Mouse (Mus musculus): ENCODE data around the gene Nav2.

The Nav2 gene

DNA sequence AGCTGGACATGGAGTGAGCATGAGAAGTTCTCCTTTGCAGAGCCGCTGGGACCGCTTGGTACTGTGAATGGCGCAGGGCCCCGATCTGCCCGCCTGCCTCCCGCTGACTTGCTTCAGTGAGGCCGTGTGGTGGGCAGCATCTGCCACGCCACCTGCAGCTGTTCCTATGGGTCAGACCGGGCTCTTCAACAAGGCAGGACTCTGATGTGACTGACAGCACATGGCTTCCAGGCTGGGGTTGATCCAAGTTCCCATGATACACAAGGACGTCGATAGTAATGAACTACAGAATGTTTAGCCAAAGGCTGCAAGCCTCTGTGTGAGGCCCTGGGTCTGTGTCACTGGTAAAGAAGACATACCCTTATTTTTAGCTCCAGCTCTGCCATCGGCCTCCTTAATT is 507.2 kb downstream of the Nav2 start:
- DNase-seq, result no peak

GRCm38 (mm10) chr7:49418841-49419240 is 510.3 kb downstream of the Nav2 start:
- DNase-seq, result no peak

DNA sequence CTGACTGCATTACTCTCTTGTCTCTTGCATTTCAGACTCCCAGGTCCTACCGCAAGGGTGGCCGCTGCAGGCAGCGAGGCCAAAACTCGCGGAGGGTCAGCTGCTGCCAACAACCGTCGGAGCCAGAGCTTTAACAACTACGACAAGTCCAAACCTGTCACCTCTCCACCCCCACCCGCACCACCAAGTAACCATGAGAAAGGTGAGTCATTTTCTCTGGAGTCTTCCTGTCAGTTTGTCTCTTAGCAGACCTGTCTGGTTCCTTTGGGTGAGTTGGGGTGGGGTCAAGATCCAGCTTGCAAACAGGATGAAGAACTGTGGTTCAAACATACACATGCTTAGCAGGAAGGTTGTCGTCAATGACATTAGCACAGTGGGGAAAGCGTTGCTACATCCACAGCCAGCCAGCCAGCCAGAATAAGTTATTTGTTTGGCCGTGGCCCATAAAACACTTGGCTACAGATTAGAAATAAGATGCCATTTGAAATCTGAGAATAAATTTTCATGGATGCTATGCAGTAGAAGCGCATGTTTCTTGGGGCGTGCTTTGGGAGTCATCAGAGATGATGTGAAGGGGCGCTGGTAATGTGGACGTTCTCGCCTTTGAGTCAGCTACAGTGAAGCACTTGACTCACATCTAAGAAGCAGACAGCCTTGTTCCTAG is 511.8 kb downstream of the Nav2 start:
- DNase-seq, result no peak

- no peak for DNase-seq
Observed at GRCm38 (mm10) chr7:49421261-49421660, 512.7 kb downstream of the Nav2 start.

GRCm38 (mm10) chr7:49423943-49424342 is 515.4 kb downstream of the Nav2 start:
- DNase-seq, result no peak

DNA sequence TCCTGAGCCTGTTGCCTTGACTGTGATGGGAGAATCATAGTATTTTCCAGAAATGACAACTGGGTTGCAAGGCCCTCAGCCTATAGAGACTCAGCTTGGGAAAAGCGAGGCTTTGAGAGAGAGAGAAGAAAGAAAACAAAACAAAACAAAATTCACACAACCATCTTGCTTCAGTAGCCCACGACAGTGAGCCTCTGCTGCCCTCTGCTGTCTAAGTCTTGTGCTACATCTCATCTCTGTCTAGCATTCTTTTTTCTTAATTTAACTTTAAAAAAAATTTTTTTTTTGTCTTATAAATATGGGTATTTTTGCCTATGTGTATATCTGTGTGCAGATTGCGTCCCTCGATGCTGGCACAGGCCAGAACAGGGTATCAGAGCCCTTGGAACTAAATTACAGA is 517.5 kb downstream of the Nav2 start:
- peak; percentile 48 to 52 for DNase-seq

DNA sequence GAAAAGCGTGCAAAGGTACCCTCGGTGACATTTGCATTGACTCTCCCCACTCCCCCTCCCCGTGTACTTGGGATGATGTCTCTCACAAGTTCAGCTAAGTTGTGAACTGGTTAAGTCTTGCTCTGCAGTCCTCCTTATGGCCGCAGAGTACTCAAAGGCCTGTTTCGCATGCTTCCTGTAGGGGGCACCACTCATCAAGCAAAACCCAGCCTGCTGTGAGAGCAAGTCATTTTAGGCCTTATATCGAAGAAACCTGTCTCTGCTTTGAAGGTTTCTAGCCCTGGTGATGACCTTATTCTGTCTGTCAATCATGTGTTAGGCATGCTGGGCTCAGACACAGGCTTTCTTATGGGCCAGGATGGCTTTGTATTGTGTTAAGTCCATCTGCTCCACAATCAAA is 519.3 kb downstream of the Nav2 start:
- peak; percentile 14 to 18 for DNase-seq

- no peak for DNase-seq
Observed at GRCm38 (mm10) chr7:49428947-49429346, 520.4 kb downstream of the Nav2 start.

DNA sequence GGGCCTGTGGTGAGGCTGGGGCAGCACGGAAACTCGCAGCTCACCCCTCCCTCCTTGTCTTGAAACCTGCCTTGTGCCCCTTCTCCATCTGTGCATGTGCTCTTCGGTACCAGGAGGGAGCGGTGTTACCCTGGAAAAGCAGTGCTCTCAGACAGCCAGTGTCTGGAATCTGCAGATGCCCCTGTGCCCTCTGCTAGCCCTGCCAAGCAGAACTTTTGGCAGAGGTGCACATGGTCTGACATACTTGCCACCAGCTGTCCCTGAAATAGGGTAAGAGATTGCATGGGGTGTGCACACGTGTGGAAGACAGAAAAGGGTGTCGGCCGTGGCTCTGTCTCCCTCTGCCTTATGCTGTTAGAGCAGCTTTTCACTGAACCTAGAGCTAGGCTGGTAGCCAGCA is 522.3 kb downstream of the Nav2 start:
- DNase-seq, result no peak

GRCm38 (mm10) chr7:49433945-49434344 is 525.4 kb downstream of the Nav2 start:
- DNase-seq, result no peak

GRCm38 (mm10) chr7:49436492-49436891 is 528.0 kb downstream of the Nav2 start:
- no peak for DNase-seq

DNA sequence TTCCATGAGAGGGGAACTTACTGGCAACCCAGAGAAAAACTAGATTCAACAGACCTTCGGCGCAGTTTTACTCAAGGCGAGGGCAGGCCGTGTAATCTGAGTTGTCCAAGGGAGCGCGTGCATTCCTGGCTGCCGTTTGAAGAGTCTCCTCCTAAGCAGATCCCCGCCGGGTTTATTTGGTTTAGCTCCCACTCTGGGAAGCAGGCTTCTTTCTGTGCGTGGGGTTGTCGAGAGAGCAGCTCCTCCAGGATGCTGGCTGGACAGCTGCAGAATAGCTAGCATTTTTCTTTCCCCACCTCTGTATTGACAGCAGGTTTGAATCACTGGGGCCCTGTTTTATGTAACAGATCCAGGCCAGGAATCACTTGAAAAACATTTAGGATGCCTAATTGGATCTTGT is 529.4 kb downstream of the Nav2 start:
- DNase-seq, result no peak

DNA sequence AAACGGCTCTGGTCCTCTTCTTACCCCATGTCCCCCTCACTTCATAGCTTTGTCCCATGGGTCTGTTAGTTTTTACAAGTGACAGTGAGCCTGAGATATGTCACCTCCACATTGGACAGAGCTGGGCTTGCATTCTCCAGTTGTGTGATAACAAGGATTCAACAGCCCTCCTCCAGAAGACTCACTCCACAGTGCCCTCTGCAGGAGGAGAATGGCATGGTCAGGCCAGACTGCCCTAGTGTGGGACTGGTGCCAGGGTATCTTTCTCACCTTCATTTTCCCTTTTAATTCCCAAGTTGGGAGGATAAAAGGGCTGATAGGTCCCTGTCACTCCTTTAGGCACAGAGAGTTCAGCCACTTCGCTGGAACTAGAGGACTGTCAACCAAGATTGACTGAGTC is 530.6 kb downstream of the Nav2 start:
- peak; percentile 32 to 37 for DNase-seq

DNA sequence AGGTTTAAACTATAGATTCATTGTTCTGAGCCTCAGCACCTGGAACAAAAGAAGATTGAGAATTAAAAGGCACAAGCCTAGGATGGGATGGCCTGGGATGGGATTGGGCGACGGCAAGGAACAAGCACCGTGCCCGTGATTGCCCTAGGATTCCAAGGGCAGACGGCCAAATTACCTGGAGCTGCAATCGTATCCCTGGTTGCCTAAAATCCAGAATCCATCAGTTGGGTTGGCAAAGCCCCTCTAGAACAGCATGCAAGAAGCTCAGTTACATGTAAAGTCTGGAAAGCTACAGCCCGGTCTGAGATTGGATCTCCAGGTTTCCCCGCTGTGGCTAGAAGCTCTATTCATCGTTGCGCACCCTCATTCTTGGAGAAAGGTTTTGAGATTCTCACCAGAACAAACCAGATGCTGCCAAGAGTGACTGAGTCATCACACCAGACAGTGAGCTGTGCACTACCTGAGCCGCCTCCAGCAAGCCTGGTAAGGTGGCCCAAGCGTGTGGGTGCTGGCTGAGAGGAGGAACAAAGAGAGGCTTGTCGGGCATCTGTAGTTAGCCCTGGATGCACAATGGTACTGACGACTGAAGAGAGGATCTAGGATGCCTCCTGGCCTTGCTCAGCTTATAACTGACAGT is 531.9 kb downstream of the Nav2 start:
- no peak for DNase-seq

GRCm38 (mm10) chr7:49442174-49442573 is 533.7 kb downstream of the Nav2 start:
- DNase-seq, result no peak

GRCm38 (mm10) chr7:49448580-49448979 is 540.1 kb downstream of the Nav2 start:
- DNase-seq, result no peak

GRCm38 (mm10) chr7:49450261-49451141 is 542.0 kb downstream of the Nav2 start:
- no peak for DNase-seq

DNA sequence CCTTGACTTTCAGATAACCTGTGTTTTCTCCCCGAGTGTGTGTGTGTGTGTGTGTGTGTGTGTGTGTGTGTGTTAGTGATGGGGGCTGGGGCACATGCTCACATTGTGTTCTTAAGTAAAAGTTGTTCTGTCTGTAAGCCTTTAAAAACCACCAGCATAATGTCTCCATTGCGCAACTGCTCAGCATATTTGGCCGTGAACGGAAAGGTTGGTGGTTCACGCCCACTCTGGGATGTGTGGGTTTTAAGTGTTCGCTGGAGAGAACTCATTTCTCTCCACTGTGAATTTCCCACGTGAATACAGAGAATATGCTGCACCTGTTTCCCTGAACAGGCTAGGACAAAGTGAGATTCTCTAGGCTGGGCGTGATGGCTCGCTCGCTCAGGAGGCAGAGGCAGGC is 542.7 kb downstream of the Nav2 start:
- no peak for DNase-seq

DNA sequence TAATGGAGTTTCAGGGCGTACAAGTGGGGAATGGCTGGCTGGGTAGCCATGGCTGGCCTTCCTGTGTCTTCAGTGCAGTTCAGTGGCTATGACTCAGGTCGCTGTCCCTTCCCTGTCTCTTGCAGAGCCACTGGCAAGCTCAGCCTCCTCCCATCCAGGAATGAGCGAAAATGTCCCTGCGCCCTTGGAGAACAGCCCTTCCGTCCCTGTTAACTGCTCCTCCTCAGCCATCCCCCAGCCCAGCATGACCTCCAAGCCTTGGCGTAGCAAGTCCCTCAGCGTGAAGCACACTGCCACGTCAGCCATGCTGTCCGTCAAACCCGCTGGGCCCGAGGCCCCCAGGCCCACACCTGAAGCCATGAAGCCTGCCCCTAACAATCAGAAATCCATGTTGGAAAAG is 543.8 kb downstream of the Nav2 start:
- DNase-seq, result no peak

DNA sequence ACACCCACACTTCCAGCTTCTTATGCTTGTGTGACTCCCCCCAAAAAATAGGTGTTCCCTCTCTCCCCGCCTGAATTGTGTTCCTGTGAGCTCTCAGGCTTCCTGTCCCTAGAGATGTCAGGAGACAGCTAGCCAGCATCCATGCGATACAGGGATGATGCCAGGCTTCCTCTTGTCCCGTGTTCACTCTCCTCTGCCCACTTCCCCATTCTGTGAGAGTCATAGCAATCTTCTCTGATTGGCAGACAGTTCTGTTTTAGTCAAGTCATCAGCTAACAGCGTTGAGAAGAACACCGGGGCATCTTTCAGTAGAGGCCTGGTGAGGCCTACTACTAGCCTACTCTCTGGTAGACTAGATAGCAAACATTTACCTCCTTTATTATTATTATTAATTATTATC is 546.1 kb downstream of the Nav2 start:
- DNase-seq, result peak; percentile 9 to 13

DNA sequence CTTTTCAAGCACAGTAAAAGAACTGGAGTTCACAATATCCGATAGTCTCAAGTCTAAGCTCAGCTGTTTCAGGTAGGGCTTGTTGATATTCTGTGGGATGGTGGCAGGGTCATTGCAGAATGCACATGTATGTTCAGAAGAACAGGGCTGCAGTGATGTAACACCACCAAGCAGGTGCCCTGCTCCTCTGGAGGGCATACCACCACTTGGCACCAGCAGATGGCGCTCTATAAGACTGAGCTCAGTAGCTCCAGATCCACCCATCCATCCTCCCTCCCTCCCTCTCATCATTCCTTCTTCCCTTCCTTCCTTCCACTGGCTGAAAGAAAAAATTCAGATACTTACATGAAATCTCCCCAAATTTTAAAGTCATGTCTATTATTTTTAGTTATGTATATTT is 547.6 kb downstream of the Nav2 start:
- peak; percentile 64 to 68 for DNase-seq

DNA sequence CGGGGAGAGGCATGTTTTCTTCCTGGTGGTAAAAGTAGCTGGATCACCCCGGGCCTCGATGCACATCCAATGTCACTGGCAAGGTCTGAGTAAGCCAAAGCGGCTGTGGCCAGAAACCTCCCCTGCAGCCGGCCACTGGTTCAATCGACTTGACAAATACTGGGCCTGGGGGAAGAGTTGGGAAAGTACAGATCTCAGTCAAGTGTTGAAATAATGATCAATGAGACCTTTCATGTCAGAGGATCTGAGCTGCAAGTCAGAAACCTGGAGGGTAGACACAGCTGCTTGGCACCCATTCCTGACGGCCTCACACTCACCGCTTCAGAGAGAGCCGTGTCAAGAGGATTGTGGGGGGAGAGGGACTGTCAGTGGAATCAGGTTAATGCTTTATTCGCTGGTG is 548.9 kb downstream of the Nav2 start:
- DNase-seq, result no peak

- DNase-seq, result no peak
Observed at GRCm38 (mm10) chr7:49457890-49458289, 549.4 kb downstream of the Nav2 start.

DNA sequence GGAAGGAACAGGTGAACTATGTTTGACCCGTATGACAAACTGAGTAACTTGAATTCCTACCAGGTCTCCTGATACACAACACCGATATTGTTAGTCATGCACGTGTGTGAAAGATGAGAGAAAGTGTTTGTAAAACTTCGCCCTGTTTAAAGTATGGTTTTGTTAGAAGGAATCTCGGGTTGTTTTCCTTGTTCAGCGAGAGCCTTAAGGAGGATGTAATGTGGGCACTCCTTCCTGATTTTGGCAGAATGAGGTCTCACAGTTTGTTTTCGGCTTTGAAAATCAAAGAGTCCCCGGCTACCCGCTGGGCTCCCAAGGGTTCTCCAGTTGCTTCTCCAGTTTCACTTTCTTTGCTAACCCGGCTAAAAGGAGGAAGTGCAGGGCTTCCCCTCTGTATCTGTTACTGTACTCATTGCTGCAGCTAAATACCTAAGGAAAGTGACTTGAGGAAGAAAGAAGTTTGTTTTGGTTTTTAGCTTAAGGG is 553.9 kb downstream of the Nav2 start:
- DNase-seq, result peak; percentile 60 to 68
